Mouse (Mus musculus) heart, postnatal 0 days (tissue): Measurements from ENCODE around the gene Cav3. TPM values are rescaled to one million over a fixed set of nuclear protein-coding genes. Genes with fewer than 3 reads are reported as not detected.

Experiments
- ATAC-seq: fragments of 200-750 bp; cut with Nextera tagmentation; 2 replicates; pipeline ENCODE4 v1.8.0; 2017; ENCODE audit warnings: low read depth, moderate number of reproducible peaks, moderate library complexity; ENCODE audit not compliant: insufficient read depth
- DNase-seq: peaks from one replicate; pipeline ENCODE4 v3.0.0-alpha.2; 2016; ENCODE audit warnings: low spot score
- H3K27ac ChIP-seq: fragments of 300-500 bp; sonication (generic); 2 replicates; pipeline ENCODE4 v1.5.1; 2014; ENCODE audit warnings: low read depth, mild to moderate bottlenecking
- H3K27me3 ChIP-seq: fragments of 300-500 bp; sonication (generic); 2 replicates; pipeline ENCODE4 v1.6.1; 2014; ENCODE audit warnings: low read length, mixed read lengths; ENCODE audit not compliant: control insufficient read depth, insufficient read depth
- H3K36me3 ChIP-seq: fragments of 300-500 bp; sonication (generic); replicated peaks from 2 replicates; pipeline ENCODE4 v1.6.1; 2014; ENCODE audit warnings: low read length, mixed read lengths; ENCODE audit not compliant: control insufficient read depth, insufficient read depth
- H3K4me1 ChIP-seq: fragments of 300-500 bp; sonication (generic); 2 replicates; pipeline ENCODE4 v1.6.1; 2014; ENCODE audit warnings: antibody characterized with exemption; ENCODE audit not compliant: control insufficient read depth, insufficient read depth
- H3K4me2 ChIP-seq: fragments of 300-500 bp; sonication (generic); 2 replicates; pipeline ENCODE4 v1.6.1; 2014; ENCODE audit warnings: low read depth, mild to moderate bottlenecking, low read length, moderate library complexity
- H3K4me3 ChIP-seq: fragments of 300-500 bp; sonication (generic); 2 replicates; pipeline ENCODE4 v1.5.1; 2014; ENCODE audit warnings: low read depth, low read length
- H3K9ac ChIP-seq: fragments of 300-500 bp; sonication (generic); replicated peaks from 2 replicates; pipeline ENCODE4 v1.6.1; 2014; ENCODE audit warnings: low read depth, low read length, mixed read lengths
- H3K9me3 ChIP-seq: fragments of 300-500 bp; sonication (generic); replicated peaks from 2 replicates; pipeline ENCODE4 v1.6.1; 2016; ENCODE audit warnings: low read length; ENCODE audit not compliant: control insufficient read depth
- CTCF ChIP-seq: IDR thresholded peaks from 2 replicates; pipeline ENCODE4 v1.5.1; 2016; ENCODE audit warnings: antibody characterized with exemption, control low read depth, low read depth
- EP300 ChIP-seq: IDR thresholded peaks from 2 replicates; pipeline ENCODE4 v1.6.1; 2016; ENCODE audit warnings: antibody characterized with exemption, low read depth
- WGBS: fragments of 180-500 bp; shearing (Covaris S2); extraction: QIAGEN DNeasy Blood & Tissue Kit; methylation state at CpG from one replicate; pipeline ENCODE4 v1.1.7; 2014; 5-methylcytosine and 5-hydroxymethylcytosine counted together
- polyA plus RNA-seq: library from polyadenylated mRNA; unstranded; fragments of >200 nt; fragmentation: Nextera tagmentation; extraction: Ambion mirVana; gene quantifications from 2 replicates; pipeline ENCODE4 v1.2.1, GENCODE M21; 2015
- total RNA-seq: library from RNA; depleted of rRNA; stranded (reverse); fragments of >200 nt; gene quantifications from 2 replicates; pipeline ENCODE4 v1.2.3, GENCODE M21; 2014; ENCODE audit warnings: low replicate concordance

The Cav3 gene
- total and polyA plus RNA-seq, 2 experiments from 2014 or later, result 161 to 201 TPM

DNA sequence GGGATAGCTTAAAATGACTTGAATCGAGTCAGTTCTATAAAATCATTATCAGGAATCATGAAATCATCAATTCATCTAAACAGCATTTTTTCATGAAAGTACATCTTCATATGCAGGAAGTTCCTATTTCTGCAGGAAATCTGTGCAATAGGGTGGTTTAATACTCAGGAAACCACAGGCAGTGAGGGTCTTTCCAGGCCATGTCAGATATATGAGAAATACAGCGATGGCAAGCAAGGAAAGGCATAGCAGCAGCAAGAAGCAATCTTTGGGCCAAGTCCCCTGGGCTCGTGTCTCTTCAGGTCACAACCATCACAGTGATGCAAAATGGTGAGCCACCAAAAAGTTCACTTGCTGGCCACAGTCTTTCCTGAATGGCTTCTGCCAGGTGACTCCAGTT, 13.6 kb upstream of the Cav3 start:
- Histone ChIP-seq H3K9me3 (no peaks in the 10 kb centered on the region), H3K4me3 (no peak overlapping the region), H3K27ac (no peak overlapping the region), H3K9ac (no peak overlapping the region), H3K4me1 (no peaks in the 10 kb centered on the region), H3K27me3 (no peaks in the 10 kb centered on the region), H3K4me2 (no peak overlapping the region), H3K36me3 (no peaks in the 10 kb centered on the region)
- DNase-seq (no peak), ATAC-seq (no peak)
- TF ChIP-seq CTCF (no peak), EP300 (no peak)
- WGBS, result 76% methylated on average over 3 of the region's 3 CpGs

DNA sequence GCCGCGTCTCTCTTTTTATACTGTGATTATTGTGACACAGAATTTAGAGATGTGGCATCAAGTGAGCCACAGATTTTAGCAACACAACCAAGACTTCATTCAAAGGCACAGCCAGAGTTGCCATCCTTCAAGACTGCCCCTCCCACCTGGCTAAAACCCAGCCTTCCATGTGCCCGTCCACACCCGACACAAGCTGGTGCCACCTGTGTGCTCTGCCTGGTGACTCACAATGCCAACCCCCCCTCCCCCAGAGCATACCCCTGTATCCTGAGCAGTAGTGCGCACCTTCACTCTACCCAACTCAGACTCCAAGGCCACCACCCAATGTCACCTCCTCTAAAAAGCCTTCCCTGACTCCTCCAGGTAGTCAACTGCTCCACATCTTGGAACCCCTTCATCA, 2.2 kb downstream of the Cav3 start:
- no peaks in the 10 kb centered on the region for H3K9me3 ChIP-seq
- H3K4me1 ChIP-seq, result peaks cover 25% of the 10 kb centered on the region
- 0 out of 2 replicates have a peak, but pooled peaks cover 3% of the 10 kb centered on the region for H3K36me3 ChIP-seq
- no peaks in the 10 kb centered on the region for H3K27me3 ChIP-seq
- TF ChIP-seq CTCF (no peak), EP300 (no peak)
- no peak for ATAC-seq
- DNase-seq, result no peak
- peak overlapping the region; percentile 60; the same call in 1 of the 2 replicates for H3K4me2 ChIP-seq
- 91% methylated on average over 5 of the region's 5 CpGs for WGBS
- H3K9ac ChIP-seq, result no peak overlapping the region
- H3K4me3 ChIP-seq, result no peak overlapping the region
- 0 out of 2 replicates have a peak overlapping the region, but pooled peaks have one; percentile 28 for H3K27ac ChIP-seq

DNA sequence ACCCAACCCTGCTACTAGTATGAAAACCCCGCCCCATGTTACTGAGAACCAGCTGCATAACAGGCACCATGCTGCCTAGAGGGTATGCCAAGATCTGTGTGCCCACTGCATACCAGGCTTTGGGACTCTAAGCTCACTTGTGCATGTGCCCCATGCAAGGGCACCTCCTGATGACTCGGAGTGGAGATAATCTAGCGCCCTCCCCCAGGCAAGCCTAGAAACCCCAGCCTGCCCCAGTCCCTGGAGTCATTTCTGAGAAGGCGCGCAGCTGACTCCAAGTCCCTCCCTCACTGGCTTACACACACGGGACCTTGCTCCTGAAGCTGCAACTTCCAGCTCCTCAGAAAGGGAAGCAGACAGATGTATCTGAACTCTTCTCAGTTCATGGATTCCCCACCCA, 4.0 kb downstream of the Cav3 start:
- Histone ChIP-seq H3K4me1 (peaks cover 25% of the 10 kb centered on the region), H3K9me3 (no peaks in the 10 kb centered on the region), H3K4me3 (no peak overlapping the region), H3K27me3 (no peaks in the 10 kb centered on the region), H3K4me2 (peak overlapping the region; percentile 60), H3K36me3 (peaks cover 3% of the 10 kb centered on the region; the same call in 1 of the 2 replicates), H3K27ac (peak overlapping the region; percentile 41), H3K9ac (0 out of 2 replicates have a peak overlapping the region, but pooled peaks have one; percentile 32)
- WGBS, result 63% methylated on average over 6 of the region's 6 CpGs
- peak; percentile 28 for DNase-seq
- peak; percentile 17; the same call in 1 of the 2 replicates for ATAC-seq
- TF ChIP-seq EP300 (no peak), CTCF (no peak)

DNA sequence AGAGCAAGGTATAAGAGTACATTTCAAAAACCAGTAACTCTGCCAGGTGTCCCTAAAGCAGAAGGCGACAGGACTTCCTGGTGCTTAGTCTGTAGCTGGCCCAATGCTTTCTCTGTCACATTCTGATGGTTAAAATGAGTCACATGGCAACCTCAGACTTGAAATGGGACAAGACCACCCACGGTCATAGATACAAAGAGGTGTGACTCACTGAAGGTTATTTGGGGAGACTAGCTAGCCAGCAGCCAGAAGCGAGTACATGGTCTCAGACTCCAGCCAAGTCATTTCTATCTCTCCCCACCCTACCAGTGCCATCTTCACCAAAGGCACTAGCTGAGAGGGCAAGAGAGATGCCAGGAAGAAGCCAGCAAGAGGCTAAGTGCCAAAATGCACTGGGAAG, 6.1 kb downstream of the Cav3 start:
- no peak overlapping the region for H3K4me3 ChIP-seq
- TF ChIP-seq EP300 (no peak), CTCF (no peak)
- H3K9ac ChIP-seq, result no peak overlapping the region; the same call in 1 of the 2 replicates
- no peaks in the 10 kb centered on the region for H3K27me3 ChIP-seq
- DNase-seq (no peak), ATAC-seq (no peak)
- H3K9me3 ChIP-seq, result no peaks in the 10 kb centered on the region
- H3K4me2 ChIP-seq, result no peak overlapping the region
- peaks cover 25% of the 10 kb centered on the region for H3K4me1 ChIP-seq
- no peak overlapping the region for H3K27ac ChIP-seq
- 45% methylated on average over 3 of the region's 3 CpGs for WGBS
- peaks cover 7% of the 10 kb centered on the region; the same call in 1 of the 2 replicates for H3K36me3 ChIP-seq

DNA sequence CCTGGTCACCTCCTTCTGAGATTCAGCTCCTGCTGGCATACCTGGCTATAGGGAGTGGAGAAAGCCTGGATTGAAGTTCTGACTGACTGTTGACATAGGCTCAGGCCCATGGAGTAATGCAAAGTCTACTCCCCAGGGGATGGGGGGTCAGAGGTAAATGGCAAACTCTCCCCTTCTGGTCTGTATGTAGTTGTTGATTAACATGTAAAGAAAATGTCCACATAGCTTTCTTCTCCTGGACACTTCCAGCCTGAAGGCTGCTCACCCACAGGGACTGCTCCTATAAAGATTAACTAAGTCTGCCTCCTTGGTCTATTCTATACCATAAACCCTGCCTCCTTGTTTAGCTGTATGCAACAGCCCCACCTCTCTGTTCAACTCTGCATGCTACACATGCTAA, 6.7 kb downstream of the Cav3 start:
- Histone ChIP-seq H3K36me3 (peaks cover 7% of the 10 kb centered on the region; the same call in 1 of the 2 replicates), H3K9me3 (no peaks in the 10 kb centered on the region), H3K9ac (no peak overlapping the region; the same call in 1 of the 2 replicates), H3K4me2 (no peak overlapping the region), H3K4me1 (peaks cover 25% of the 10 kb centered on the region), H3K4me3 (no peak overlapping the region), H3K27ac (no peak overlapping the region), H3K27me3 (no peaks in the 10 kb centered on the region)
- no peak for ATAC-seq
- no peak for TF ChIP-seq EP300
- no peak for TF ChIP-seq CTCF
- DNase-seq, result no peak

DNA sequence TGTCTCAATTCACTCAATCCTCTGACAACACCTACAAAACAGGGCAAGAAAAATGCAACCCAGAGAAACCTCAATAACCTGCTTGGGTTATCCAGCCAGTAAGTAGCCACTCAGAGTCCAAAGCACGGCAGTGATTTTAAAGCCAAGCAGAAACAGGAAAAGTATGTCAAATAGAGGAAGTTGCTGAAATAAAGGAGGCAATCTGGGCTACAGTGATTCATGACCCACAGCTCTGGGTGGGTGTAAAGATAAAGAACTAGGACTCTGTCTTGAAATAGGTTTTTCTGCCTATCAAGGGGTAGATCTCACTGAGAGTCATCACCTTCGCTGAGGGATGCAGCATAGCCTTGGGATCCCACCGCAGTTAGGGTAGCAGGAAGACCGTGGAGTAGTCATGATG, 12.3 kb downstream of the Cav3 start:
- H3K36me3 ChIP-seq, result peaks cover 24% of the 10 kb centered on the region; the same call in 1 of the 2 replicates
- H3K4me2 ChIP-seq, result no peak overlapping the region
- H3K27me3 ChIP-seq, result no peaks in the 10 kb centered on the region
- no peaks in the 10 kb centered on the region for H3K4me1 ChIP-seq
- H3K4me3 ChIP-seq, result no peak overlapping the region
- H3K27ac ChIP-seq, result no peak overlapping the region
- no peak for DNase-seq
- no peak for ATAC-seq
- 72% methylated on average over 4 of the region's 4 CpGs for WGBS
- TF ChIP-seq CTCF, result no peak
- no peaks in the 10 kb centered on the region for H3K9me3 ChIP-seq
- H3K9ac ChIP-seq, result no peak overlapping the region
